Mouse (Mus musculus) 3T3-L1 (cell line): ENCODE data around the gene Rasa2.
"Not testable (repeated sequence)": the region's sequence is repeated elsewhere in the genome, so short reads cannot be mapped to it uniquely, and the experiment has no call there.

Experiments used
- DNase-seq: peaks from one replicate; pipeline ENCODE4 v3.0.0-alpha.2; 2015; ENCODE audit warnings: low read depth, low spot score

Rasa2 gene

DNA sequence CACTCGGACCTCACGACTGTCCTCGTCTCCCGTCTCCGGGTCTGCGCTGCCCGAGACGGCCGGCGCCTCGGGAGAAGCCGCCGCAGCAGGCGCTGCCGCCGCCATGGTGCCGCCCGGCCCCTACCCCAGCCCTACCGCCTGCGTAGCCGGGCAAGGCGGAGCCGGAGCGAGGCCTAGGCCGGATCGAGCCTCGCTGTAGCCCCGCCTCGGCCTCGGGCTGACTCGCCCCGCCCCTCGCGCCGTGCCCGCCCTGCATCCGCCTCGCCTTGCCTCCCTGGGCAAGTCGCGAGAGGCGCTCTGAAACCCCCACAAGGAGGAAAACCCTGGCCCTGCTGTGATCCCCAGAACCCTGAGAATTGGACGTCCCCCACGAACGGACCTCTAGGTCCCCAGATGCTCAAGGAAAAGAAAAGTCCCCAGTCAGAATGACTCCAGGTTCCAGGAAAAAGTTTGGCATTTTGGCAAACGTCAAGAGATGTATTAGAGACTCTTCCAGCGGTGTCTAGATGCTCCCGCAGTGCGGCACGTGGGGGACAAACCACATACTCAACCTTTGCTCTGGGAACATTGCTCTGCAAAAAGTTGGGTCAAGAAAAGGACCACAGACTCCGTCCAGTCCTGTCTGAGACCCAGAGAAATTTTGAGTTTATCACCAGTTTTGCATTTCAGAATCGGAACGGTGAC is at the start of gene Rasa2:
Rasa2 (minus strand) TSS at position 229 of the 684 bp plus-strand sequence.
- DNase-seq, result peak; percentile 79

DNA sequence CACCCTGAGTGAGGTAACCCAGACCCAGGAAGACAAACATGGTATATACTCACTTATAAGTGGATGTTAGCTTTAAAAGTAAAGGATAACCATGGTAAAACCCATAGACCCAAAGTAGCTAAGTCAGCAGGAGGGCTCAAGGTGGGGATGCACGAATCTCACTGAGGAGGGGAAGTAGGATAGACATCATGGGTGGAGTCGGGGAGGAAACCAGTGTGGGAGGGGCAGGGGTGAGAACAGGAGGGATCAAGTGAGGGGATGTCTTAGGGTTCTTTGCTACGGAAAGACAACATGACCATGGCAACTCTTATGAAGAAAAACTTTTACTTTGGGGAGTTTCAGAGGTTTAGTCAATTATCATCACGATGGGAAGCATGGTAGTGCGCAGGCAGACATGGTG is 47.2 kb upstream of the Rasa2 start:
- no peak for DNase-seq

DNA sequence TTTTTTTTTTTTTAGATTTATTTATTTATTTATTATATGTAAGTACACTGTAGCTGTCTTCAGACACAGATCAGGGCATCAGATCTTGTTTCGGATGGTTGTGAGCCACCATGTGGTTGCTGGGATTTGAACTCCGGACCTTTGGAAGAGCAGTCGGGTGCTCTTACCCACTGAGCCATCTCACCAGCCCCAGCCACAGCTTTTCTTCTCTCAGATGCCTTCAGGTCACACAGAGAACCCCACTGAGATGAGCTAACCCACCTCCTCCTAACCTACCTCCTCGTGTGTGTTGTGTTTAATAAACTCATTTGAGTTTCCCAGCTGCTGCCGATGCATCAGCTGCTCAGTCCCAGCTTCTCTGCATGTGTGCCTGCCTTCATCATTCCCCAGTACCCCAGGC is 46.3 kb upstream of the Rasa2 start:
- not testable (repeated sequence) for DNase-seq

DNA sequence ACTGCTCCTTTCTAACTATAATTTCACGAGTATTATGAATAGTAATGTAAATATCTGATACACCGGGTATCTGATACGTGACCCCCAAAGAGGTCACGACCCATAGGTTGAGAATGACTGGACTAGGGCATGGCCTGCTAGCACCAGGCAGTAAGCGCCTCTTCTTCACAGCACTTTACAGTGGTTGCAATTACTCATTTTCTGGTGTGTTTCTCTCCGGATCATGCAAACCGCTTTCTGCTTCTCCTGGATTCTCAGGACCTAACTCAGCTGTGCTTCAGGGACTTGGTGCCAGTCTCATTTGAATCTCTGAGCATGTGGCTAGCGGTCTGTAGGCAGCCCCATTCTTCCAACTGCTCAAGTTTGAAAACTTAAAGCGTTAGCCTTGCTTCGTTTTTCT is 45.3 kb upstream of the Rasa2 start:
- no peak for DNase-seq

DNA sequence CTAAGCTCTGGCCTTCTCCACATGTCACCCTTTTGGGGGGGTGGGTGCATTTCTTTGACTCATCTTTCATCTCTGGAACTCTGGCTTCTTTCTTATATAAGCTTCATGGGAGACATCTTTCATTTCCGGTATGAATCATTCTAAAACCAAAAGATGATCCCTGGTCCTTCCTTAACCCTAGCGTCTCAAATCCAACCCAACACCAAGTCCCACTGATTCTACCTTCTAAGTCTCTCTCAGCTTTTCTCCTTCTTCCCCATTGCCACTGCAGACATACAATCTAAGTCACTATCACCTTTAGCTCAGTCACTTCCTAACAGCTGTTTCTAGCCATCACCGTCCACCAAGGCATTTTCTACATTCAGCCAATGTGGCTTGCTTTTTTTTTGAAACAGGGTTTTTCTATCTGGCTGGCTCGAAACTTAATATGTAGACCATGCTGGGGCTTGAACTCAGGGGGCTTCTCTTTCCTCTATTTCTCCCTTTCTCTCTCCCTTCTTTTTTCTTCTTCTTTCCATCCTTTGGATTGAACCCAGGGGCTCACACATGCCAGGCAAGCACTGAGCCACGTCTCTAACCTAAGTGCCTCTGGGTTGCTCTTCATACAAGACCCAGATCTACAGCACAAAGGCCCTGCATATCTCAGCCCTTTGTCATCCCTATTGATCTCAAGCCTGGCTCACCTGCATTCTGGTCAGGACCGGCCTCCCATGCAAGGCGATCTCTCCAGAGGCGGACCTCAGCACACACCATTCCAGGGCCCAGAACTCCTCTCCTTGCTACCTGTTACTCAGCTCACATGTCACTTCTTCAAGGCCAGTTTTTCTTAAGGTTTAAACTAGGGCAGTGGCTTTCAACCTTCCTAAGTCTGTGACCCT is 44.6 kb upstream of the Rasa2 start:
- DNase-seq, result no peak

DNA sequence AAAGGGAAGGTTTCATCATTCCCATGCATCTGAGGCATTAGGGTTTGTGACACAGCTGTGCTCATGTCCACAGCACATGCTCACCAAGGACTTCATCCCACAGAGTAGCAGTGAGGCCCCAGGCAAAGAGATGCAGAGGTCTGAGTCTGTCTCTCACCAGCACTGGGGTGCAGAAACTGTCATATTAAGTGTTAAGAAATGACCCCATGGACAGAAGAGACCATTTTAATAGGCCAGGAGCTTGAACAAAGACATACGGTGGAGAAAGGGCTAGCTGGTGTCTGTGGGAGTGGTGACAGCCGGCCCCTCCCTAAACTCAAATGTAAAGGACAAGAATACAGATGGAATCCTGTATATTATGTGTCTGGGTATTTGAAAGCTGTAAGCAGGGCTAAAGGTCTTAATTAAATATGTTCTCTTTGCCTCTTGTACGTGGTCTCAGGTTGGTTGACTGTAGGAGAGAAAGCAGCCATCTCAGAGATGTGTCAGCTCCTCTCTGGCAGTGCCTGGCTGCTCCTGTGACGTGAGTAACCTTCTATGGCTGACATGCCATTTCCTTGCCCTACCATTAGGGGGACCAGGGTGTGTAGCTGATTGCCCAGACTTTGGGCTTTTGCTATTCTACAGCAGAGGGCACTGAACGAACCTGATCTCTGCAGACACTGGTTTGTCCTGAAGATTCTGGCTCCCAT is 43.8 kb upstream of the Rasa2 start:
- peak; percentile 79 for DNase-seq

DNA sequence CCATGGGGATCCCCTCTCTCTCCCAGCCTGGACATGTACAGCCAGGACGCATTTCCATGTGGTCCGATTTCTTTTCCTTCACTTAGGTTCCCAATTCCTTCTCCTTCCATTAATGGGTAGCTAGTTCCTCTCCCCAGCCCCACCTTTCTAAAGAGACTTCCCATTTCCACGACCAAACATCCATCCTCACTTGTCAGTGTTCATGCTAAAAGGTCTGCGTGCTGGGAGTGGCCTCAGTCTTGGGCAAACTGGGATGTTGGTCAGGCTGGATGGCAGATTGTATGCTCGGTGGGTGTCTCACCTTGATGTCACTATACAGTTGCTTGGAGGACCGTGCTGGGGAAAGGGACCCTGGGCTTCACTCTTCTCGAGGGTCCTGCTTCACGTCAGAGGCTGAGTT is 42.9 kb upstream of the Rasa2 start:
- no peak for DNase-seq

DNA sequence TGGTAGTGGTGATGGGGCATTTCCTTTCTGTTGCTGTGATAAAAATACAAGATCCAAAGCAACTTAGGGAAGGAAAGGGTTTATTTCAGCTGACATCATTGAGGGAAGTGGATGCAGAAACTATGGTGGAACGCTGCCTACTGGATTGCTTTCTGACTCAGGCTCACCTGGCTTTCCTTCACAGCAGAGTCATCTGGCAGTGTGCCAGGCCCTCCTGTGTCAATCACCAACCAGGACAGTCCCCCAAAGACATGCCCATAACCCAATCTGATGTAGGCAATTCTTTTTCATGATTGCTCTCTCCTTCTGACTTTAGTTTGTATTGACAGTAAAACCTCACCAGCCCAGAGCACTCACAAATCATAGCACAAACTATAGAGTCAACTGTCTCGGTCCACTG is 41.0 kb upstream of the Rasa2 start:
- DNase-seq, result no peak

DNA sequence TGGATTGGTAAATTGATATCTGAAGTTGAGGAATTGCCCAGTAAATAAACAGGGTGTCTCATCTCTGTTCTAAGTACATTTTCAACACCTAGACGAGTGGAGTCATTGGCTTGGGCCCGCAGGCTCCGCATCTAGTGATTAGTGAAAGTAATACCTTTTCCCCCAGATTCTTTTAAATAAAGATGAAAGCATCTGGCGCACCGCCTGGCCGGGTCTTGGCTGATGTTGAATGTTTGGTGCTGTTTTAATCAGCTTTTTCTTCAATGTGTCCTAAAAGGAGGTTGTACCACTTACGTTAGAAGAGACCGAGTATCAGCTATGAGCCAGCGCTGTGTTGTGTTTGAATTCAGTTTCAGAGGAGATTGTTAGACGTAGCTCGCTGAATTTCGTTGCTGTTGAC is 39.8 kb upstream of the Rasa2 start:
- DNase-seq, result no peak

DNA sequence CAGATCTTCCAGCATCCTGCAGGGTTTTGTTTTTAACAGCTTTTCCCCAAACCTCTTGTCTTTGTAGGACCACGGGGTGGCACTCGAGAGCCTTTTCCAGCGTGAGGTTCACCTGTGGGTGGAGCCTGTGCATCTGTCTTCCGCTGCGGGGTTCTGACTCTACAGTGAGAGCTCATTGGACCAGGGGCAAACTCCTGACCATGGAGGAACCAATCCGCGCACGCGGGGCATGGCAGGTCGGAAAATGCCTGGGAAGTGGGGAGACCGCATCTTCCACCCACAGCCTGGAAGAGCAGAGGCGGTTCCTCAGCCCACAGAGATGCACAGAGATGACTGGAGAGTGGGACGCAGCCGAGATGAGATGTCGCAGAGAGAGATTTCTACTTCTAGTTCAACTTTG is 38.5 kb upstream of the Rasa2 start:
- peak; percentile 91 for DNase-seq

DNA sequence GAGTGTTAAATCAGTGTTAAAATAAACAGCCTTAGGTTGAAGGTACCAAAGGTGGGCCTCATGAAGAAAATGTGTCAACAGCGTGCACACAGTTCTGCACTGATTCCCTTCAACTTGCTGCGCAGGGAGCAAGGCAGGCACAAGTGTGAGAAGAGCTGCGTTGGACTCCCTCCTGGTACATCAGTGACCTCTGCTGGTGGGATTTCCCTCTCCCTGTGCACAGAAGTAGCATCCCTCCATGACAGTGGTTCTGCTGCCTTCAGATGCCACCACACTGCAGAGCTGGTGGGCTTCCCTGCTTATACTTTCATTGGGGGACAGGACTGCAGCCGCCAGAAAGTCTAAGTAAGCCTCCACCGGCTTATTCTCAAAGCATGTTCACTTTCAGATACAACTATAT is 37.2 kb upstream of the Rasa2 start:
- DNase-seq, result peak; percentile 76

DNA sequence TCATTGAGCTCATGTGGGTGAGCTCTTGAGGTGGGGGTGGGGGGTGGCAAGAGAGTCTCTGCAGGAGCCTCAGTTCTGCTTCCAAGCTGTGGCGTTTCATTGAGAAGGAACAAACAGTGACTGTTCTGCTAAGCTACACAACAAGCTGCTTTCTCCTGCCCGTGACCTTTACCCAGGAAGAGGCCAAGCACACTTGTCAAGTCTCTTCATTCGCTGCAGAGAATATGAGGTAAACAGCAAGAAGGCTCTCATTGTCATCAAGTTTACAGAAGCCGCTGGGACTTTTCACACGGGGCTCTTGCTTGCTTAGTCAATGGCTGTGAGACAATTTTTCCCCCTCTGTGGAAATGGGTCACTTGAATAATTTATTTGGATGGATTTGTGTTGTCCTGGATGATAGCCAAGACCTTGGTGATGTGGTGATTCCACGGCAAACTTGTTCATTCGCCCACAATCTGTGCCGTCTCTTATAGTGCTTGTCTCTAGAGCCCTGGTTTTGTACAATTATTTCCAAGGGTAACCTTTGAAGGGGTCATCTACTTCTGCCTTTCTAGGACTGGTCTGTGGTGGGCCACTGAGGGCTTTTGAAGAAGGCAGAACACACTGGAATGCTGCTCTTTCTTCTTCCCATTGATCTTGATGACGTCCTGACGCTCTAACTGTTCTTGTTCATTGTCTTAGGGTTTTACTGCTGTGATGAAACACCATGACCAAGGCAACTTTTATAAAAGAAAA is 29.3 kb upstream of the Rasa2 start:
- no peak for DNase-seq

DNA sequence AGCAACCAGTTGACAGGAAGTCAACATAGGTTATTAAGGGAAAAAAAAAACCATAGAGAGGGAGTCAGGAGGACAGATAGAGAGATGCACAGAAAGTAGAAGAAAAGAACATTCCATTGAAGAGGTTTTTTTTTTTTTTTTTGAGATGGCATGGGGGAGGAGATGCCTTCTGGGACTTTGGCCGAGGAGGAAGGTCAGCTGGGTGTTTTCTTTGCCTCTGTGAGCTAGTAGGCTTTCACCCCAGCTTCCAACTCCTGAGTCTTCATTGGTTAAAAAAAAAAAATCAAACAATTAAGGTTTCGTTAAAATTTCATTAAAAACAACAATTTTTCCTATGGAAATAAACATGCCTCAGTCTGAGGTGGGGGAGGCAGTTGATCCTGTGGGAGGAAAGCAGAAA is 28.4 kb upstream of the Rasa2 start:
- no peak for DNase-seq

DNA sequence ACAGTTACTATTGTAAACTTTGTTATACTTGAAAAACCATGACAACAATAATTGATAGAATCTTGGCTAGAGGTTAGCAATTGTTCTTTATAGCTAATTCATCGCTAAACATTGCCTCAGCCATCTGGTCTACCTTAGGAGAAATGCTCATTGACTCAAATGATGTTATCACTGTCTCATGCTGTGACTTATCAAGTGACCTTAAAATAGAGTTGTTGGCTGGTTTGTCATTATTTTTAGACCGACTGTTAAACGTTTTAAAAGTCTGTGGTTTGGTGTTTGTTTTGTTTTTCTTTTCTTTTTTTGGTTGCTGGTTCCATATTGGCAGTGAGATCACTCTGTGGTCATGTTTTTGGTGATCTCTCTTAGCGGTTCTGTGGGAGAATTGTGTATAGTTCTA is 22.1 kb upstream of the Rasa2 start:
- DNase-seq, result no peak

DNA sequence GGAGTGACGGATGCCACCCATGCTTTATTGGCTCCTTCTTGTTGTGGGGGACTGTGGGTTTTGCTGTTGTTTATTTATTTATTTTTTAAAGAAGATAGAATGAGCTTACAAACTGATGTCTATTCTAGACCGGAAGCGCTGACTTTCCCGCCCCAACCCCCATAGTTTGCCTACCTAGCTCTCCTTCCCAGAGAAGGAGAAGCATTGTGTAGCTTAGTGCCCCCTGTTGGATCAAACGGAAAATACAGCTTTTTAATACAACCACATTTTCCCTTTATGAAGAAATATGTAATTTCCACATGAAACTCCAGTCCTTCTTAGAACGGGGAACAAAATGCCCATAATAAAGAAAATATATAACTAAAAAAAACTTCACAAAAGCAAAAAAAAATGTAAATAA is 21.3 kb upstream of the Rasa2 start:
- DNase-seq, result peak; percentile 50

DNA sequence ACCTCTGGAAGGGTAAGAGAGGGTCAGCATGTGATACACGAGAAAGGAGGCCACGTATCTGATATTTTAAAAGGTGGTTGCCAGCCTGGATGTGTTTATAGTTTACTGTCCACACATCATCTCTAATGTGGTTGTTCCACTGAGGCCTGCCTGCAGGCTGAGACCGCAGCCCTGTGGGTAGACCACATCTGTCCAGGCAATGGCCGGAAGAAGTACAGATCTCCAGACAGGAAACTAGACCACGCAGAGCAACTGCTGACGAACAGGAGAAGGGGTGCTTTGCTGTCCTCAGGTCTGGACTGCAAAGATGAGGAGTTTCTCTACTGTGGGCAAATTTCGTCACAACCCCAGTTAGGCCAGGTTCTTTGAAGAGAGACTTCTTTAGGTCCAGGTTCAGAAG is 19.4 kb upstream of the Rasa2 start:
- no peak for DNase-seq

DNA sequence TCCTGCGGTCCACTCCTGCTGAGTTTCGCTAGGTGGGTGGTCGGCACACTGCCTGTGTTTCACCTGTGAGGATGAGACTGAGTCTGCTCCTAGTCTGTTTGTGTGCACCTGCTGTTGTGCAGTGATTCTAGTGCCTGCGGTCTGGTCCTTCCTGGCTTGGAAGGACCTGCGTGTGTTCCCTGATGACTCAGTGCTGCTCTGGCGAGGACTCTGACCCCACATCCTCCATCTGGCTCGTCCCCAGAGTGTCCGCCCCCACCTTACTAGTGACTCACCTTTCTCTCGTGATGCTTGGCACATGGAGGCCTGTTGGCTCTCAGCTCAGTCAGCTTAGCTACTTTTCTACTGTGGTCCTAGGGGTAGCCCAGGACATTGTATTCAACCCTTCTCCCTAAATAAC is 18.5 kb upstream of the Rasa2 start:
- peak; percentile 85 for DNase-seq

DNA sequence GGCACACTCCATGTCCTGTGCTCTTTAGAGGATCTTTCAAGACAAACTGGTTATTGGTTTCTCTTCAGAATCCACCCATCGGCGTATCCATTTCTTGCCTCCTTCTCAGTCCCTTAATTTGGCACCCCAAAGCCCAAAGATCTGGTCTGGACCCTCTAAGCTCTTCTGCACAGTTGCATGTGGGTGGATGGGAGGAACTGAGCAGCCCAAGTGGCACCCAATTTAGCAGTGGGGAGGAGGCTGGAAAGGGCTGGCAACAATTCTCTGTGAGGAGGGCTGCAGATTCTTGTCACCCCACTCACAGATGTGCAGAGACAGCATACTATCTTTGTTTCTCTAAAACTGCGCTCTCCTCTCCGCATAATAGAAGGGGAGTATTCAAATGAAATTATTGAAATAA is 17.9 kb upstream of the Rasa2 start:
- no peak for DNase-seq

DNA sequence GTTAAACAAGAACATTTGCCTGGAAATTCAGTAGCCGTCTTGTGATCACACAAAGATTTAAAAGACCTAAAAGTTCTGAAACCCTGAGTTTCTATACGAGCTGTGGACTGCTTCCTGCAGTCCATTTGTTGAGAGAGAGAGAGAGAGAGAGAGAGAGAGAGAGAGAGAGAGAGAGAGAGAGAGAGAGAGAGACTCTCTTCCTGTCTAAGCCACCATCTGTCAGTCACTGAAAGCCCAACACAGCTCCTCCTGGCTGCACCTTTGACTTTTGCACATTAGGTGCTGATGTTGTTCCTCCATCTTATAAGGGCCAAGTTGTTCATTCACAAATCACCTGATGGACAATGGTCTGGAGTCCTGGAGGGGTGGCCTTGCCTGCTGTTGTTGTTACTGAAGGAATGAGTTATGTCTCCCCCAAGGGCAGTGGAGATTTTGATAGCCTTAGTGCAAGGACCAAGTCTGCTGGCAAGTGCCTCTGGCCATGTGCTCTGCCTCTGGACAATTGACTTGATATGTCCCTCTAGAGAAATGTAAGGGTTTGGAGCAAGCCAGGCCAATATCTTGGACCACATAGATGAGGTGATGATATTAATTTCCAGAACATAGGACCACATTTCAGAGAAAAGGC is 15.4 kb upstream of the Rasa2 start:
- no peak for DNase-seq

DNA sequence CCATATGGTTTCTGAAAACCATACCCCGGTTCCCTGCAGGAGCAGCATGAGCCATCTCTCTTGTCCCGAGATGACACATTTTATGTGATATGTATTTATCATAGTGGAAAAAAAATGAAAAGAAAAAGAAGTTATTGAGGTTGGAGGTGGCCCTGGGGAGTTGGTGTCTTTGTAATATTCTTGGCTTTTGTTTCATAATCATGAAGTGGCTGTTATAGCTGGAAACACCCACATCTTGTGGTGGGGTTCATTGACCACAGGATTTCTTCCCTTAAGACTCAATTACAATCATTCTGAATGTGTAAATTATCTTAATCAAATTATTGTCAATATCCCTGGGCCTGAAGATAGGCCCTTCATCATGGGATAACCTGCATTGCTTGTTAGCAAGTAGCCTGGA is 13.4 kb upstream of the Rasa2 start:
- DNase-seq, result no peak

DNA sequence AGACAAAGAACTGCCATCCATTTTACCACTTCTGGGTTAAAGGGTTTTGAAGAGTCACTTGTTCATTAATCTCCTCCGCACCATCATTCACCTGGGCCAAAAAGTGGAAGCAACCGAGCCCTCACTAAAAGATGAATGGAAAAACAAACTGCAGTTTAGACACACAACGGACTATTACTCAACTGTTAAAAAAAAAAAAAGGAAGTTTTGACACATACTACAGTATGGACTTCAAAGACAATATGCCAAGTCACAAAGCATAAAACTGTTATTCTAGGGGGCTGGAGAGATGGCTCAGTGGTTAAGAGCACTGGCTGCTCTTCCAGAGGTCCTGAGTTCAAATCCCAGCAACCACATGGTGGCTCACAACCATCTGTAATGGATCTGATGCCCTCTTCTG is 12.6 kb upstream of the Rasa2 start:
- not testable (repeated sequence) for DNase-seq
